Mouse (Mus musculus): ENCODE results near the gene Tmod2.

- TF ChIP-seq CTCF (IDR thresholded peaks at IDR 0.05; ENCODE audit: insufficient read depth, low read length) (peak; percentile 77), POLR2A (IDR thresholded peaks at IDR 0.05; ENCODE audit: borderline replicate concordance, extremely low read depth, low read depth, low read length) (no peak)
These were observed 89.3 kb downstream of the Tmod2 start for GRCm38 (mm10) chr9:75521788-75522187.

Data from lung, adult 2 months (tissue).